Mouse (Mus musculus): ENCODE measurements around the gene Pikfyve. TPM values are rescaled to one million over a fixed set of nuclear protein-coding genes. Genes with fewer than 3 reads are reported as not detected.
"Not testable (repeated sequence)": the region's sequence is repeated elsewhere in the genome, so short reads cannot be mapped to it uniquely, and the experiment has no call there.

Pikfyve gene
- total RNA-seq, 2 experiments from 2014 or later: 8.9 to 12.7 TPM

GRCm38 (mm10) chr1:65185524-65186205 is 818 bp upstream of the Pikfyve start:
- DNase-seq: no peak

GRCm38 (mm10) chr1:65187074-65187430 is 569 bp downstream of the Pikfyve start:
- no peak for DNase-seq

- no peak for DNase-seq
Measured at GRCm38 (mm10) chr1:65190172-65190571, 3.7 kb downstream of the Pikfyve start.

DNA sequence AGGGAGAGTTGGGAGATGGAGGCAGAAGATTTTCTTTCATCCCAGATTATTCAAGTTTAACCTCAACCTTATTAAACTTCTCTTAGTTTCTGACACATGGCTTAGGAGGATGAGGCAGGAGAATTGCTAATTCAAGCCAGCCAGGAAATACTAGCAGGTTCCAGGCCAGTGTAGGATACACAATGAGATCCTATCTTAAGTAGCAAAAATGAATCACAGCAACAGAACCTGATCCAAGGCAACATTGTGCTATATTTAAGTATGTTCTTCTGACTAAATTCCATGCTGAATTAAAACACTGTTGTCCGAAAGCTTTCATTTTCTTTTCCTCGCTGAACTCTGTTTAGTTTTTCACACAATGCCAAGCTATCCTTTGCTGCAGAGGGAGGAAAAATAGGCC is 6.7 kb downstream of the Pikfyve start:
- no peak for DNase-seq

DNA sequence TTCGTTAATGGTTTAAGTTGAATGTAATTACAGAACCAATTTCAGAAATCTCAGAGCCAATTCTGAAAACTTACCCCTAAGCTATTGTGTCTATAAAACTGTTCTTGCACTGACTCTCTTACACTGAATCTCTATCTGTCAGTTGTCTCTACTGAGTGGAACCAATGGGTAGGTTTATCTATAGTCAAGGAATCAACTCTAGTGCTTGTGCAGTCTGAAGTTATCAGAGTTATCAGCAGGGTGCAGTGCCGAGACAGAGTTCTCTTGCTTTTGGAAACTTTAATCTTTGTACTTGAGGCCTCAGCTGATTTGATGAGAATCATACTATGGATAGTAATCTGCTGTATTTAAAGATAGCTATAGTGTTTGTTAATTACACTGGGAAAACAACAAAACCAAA is 11.9 kb downstream of the Pikfyve start:
- DNase-seq: no peak

GRCm38 (mm10) chr1:65198861-65199260 is 12.4 kb downstream of the Pikfyve start:
- DNase-seq: no peak

DNA sequence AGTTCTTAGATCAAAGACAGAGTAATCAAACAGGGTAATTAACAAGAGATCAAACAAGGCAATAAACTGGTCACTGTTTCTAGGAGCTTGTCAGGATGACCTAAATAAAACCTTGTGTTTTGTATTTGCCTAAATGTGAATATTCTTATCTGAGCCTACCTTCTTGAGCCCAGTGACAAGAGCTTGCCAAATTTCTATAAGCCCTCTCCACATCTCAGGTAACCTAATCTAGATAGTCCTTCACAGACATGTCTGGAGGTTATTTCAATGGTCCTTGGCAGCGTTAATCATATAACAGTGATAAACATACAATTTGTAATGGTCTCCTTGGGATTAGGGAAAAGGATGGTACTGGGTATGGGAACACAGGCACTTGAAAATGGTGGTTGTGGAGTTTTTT is 17.8 kb downstream of the Pikfyve start:
- no peak for DNase-seq

- DNase-seq: no peak
Measured at GRCm38 (mm10) chr1:65213214-65213613, 26.7 kb downstream of the Pikfyve start.

GRCm38 (mm10) chr1:65217567-65217966 is 31.1 kb downstream of the Pikfyve start:
- DNase-seq: no peak

DNA sequence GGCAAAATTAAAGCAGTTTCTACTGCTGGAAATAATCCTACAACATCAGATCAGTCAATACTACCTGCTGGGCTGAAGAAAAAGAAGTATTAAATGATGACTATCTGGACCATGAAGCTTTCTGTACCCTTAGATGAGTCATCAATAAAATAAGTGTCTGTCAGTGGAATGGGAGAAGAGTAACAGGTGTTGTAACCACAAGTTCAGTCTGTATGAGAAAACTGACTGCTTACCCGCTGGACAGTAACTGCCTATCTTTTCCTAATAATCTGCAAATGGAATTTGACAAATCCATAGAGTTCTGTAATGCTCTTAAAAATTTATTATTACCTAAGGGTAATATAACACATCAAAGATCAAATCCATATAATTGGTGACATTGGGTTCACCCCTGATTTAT is 31.5 kb downstream of the Pikfyve start:
- DNase-seq: no peak

GRCm38 (mm10) chr1:65223654-65224053 is 37.2 kb downstream of the Pikfyve start:
- DNase-seq: no peak

GRCm38 (mm10) chr1:65227681-65228080 is 41.2 kb downstream of the Pikfyve start:
- DNase-seq: no peak

- not testable (repeated sequence) for DNase-seq
Measured at GRCm38 (mm10) chr1:65229768-65230167, 43.3 kb downstream of the Pikfyve start.

GRCm38 (mm10) chr1:65230566-65230965 is 44.1 kb downstream of the Pikfyve start:
- DNase-seq: no peak

GRCm38 (mm10) chr1:65237712-65238111 is 51.2 kb downstream of the Pikfyve start:
- DNase-seq: no peak

GRCm38 (mm10) chr1:65245637-65246036 is 59.2 kb downstream of the Pikfyve start:
- no peak for DNase-seq

- no peak for DNase-seq
Measured at GRCm38 (mm10) chr1:65280461-65280860, 94.0 kb downstream of the Pikfyve start.

DNA sequence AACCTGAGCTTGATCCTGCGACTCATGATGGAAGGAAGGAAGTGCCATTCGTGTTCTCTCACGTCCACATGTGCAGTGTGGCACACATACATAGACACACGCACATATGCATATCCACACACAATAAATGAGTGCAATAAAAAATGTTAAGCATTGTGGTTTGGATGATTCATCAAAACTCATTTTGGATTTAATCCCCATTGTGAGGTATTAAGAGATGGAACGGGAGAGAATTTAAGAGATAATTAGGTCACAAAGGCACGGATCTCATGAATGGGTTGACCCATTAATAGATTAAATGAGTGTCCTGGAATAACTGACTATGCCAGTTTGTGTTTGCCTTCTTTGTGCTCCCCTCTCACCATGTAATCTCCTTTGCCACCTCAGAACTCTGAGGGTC is 95.3 kb downstream of the Pikfyve start, which contains the start of gene Pth2r:
Gene Pth2r, plus strand, starts transcription at position 301 of the 400 bp plus-strand sequence.
- no peak for DNase-seq

- peak; percentile 6 for DNase-seq
Measured at GRCm38 (mm10) chr1:65282766-65283165, 96.3 kb downstream of the Pikfyve start.

DNA sequence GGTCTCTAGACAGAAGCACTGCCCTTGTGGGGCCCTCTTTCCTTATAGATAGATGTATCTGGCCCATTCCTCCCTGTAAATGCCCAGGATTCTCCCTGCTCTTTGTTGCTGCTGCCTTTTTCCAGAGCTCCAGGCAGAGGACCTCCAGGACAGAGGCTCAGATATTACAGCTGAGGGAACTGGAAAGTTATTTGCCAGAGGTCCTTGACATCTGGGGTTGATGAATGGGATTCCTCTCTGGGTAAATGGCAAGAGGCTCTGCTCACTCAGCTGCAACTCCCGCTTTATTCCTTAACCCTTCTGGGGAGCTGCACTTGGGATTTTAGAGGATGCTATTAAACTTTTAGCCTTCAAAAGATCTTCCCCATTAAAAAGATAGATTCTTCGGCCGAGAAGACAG is 122.0 kb downstream of the Pikfyve start:
- no peak for DNase-seq

- peak; percentile 6 for DNase-seq
Measured at GRCm38 (mm10) chr1:65311214-65311933, 124.9 kb downstream of the Pikfyve start.

DNA sequence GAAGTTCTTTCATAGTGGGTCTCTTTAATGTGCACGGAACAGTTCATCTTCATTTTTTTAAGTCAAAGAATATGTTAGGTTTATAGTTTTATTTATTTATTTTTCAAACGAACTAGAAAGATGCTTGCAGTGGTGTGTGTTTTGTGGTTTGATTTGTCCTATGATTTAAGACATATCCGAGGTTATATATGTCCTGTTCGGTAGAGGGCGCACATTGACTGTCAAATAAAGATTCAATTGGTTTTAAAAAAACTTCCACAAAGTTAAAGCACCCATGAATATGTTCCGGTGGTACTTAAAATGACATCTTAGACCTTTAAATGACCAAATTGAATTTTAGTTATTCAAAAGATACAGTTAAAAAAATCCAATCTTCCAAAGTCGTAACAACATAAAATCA is 125.6 kb downstream of the Pikfyve start:
- peak; percentile 8 for DNase-seq

GRCm38 (mm10) chr1:65312896-65313295 is 126.4 kb downstream of the Pikfyve start:
- no peak for DNase-seq

All from gastrocnemius, postnatal 10 days (tissue).